12 mouse cellular contexts compared by ENCODE assay signal in genomic region chr1:181125916-181126315, GRCm38 (mm10).
"Had no signal": no experiment of that assay in that cellular context is flagged by ENCODE, and none has a peak within 500 bp of the region (broad histone marks: within the 10 kb centered on the region; RNA-seq: fewer than 3 reads in every experiment).

No protein-coding gene starts in this region.

- DNase-seq: lung, adult 18-20 months; lung, embryonic 14.5 days; lung, postnatal 10 days; lung, postnatal 4 days; retina, postnatal 1 day; right cerebral cortex, adult 18-20 months; right cerebral cortex, postnatal 25 days; right cerebral cortex, postnatal 4 days; spleen, adult 18-20 months; thymus, adult 18-20 months; thymus, postnatal 14 days; thymus, postnatal 36 days had no signal
